Mouse (Mus musculus) heart, embryonic 16.5 days (tissue): ENCODE measurements around the gene Chd2. TPM values are rescaled to one million over a fixed set of nuclear protein-coding genes. Genes with fewer than 3 reads are reported as not detected.

Experiments used
- ATAC-seq: fragments of 200-750 bp; cut with Nextera tagmentation; replicated peaks from 2 replicates; pipeline ENCODE4 v1.8.0; 2017; ENCODE audit warnings: moderate number of reproducible peaks; ENCODE audit not compliant: insufficient read depth, low FRiP score; ENCODE audit errors: extremely low read depth
- H3K27ac ChIP-seq: fragments of 300-500 bp; sonication (generic); 2 replicates; pipeline ENCODE4 v1.5.1; 2014; ENCODE audit warnings: mild to moderate bottlenecking, low read length, control low read depth, moderate library complexity
- H3K27me3 ChIP-seq: fragments of 300-500 bp; sonication (generic); 2 replicates; pipeline ENCODE4 v1.6.1; 2014; ENCODE audit warnings: low read length, mixed read lengths; ENCODE audit not compliant: control insufficient read depth, insufficient read depth
- H3K36me3 ChIP-seq: fragments of 300-500 bp; sonication (generic); 2 replicates; pipeline ENCODE4 v1.6.1; 2014; ENCODE audit not compliant: control insufficient read depth, insufficient read depth
- H3K4me1 ChIP-seq: fragments of 300-500 bp; sonication (generic); 2 replicates; pipeline ENCODE4 v1.6.1; 2014; ENCODE audit warnings: low read length, mixed read lengths; ENCODE audit not compliant: control insufficient read depth, insufficient read depth
- H3K4me2 ChIP-seq: fragments of 300-500 bp; sonication (generic); 2 replicates; pipeline ENCODE4 v1.6.1; 2014; ENCODE audit warnings: low read depth, mild to moderate bottlenecking, control low read depth, low read length
- H3K4me3 ChIP-seq: fragments of 300-500 bp; sonication (generic); 2 replicates; pipeline ENCODE4 v1.5.1; 2014; ENCODE audit warnings: mild to moderate bottlenecking, control low read depth, low read length
- H3K9ac ChIP-seq: fragments of 300-500 bp; sonication (generic); 2 replicates; pipeline ENCODE4 v1.6.1; 2014; ENCODE audit warnings: low read length, control low read depth
- H3K9me3 ChIP-seq: fragments of 300-500 bp; sonication (generic); replicated peaks from 2 replicates; pipeline ENCODE4 v1.6.1; 2016; ENCODE audit warnings: low read length; ENCODE audit not compliant: control insufficient read depth
- WGBS: fragments of 180-500 bp; shearing (Covaris S2); extraction: QIAGEN DNeasy Blood & Tissue Kit; methylation state at CpG from one replicate; pipeline ENCODE4 v1.1.7; 2014; 5-methylcytosine and 5-hydroxymethylcytosine counted together
- polyA plus RNA-seq: library from polyadenylated mRNA; unstranded; fragments of >200 nt; fragmentation: Nextera tagmentation; extraction: Ambion mirVana; gene quantifications from 2 replicates; pipeline ENCODE4 v1.2.1, GENCODE M21; 2015

The Chd2 gene
- polyA plus RNA-seq, 1 experiment from 2014 or later, result 33.1 TPM

DNA sequence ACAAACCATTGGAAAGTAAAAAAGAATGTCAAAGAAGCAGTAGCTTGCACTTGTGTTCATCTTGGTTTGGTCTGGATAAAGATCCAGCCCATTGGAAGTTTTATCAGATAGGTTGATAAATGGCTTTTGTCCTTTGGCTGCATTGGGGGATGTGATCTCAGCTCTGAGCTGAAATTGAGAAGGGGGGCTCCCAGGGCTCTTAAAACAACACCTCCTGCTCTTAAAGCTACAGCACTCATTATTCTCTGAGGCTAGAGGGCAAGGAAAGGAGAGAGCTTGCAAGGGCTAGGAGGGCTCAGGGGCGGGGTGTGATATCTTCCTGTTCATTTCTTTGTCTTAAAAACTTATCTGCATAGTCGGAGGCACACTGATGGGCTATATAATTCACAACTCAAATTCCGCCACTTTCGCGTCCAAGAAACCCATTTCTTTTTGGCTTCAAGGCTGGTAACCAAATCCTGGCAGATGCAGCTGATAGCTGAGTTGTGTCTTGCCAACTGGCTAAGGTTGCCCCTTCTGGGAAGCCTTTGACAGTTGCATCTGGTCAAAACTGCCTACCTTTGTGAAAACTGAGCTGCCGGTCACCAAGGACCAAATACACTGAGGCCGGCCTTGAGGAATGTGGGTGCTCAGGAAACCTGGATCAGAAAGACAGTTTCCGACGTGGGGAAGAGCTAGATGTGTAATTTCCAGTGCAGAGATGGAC lies 148.2 kb downstream of the Chd2 start:
- Histone ChIP-seq H3K27ac (no peak overlapping the region), H3K36me3 (no peaks in the 10 kb centered on the region), H3K9me3 (no peaks in the 10 kb centered on the region), H3K9ac (no peak overlapping the region), H3K4me1 (peaks cover 11% of the 10 kb centered on the region), H3K4me3 (peak overlapping the region; percentile 73), H3K27me3 (peaks cover 17% of the 10 kb centered on the region), H3K4me2 (peak overlapping the region; percentile 97; the same call in 1 of the 2 replicates)
- ATAC-seq, result no peak
- WGBS, result 55% methylated on average over 9 of the region's 9 CpGs

- Histone ChIP-seq H3K4me3 (peak overlapping the region; percentile 73), H3K9me3 (no peaks in the 10 kb centered on the region), H3K36me3 (no peaks in the 10 kb centered on the region), H3K9ac (peak overlapping the region; percentile 81), H3K4me1 (peaks cover 10% of the 10 kb centered on the region), H3K27ac (peak overlapping the region; percentile 76), H3K27me3 (peaks cover 11% of the 10 kb centered on the region; the same call in 1 of the 2 replicates), H3K4me2 (peak overlapping the region; percentile 97)
- 9% methylated on average over 9 of the region's 9 CpGs for WGBS
- no peak for ATAC-seq
Measured at GRCm38 (mm10) chr7:73392359-73392758, 149.3 kb downstream of the Chd2 start.

GRCm38 (mm10) chr7:73391518-73392321 lies 149.9 kb downstream of the Chd2 start:
- under 1% methylated on average over 39 of the region's 39 CpGs for WGBS
- peak; percentile 38 for ATAC-seq
- H3K9me3 ChIP-seq, result no peaks in the 10 kb centered on the region
- H3K36me3 ChIP-seq, result no peaks in the 10 kb centered on the region
- 0 out of 2 replicates have a peak, but pooled peaks cover 11% of the 10 kb centered on the region for H3K27me3 ChIP-seq
- peak overlapping the region; percentile 73 for H3K4me3 ChIP-seq
- peak overlapping the region; percentile 97 for H3K4me2 ChIP-seq
- H3K9ac ChIP-seq, result peak overlapping the region; percentile 81
- H3K4me1 ChIP-seq, result peaks cover 10% of the 10 kb centered on the region
- peak overlapping the region; percentile 76 for H3K27ac ChIP-seq

DNA sequence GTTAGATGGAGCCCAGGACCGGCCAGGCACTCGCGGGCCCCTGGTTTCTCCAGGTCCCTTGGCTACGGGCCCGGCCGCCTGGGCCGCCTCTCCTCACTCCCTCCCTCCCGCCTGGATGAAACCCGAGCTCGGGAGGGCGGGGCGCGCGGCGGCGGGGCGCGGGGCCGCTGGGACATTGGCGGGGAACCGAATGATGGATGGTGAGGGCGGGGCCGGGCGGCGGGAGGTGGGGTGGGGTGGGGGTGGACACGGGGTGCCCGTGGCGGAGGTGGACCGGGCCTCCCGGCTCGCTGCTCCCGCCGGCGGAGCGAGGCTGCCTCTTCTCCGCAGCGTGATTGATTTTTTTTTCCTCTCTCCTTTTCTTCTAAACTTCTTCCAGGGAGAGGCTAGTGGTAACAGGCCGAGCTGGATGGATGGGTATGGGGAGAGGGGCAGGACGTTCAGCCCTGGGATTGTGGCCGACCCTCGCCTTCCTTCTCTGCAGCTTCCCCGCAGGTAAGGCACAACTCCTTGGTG lies 150.6 kb downstream of the Chd2 start:
- Histone ChIP-seq H3K9me3 (no peaks in the 10 kb centered on the region), H3K9ac (peak overlapping the region; percentile 81), H3K4me3 (peak overlapping the region; percentile 73), H3K27me3 (0 out of 2 replicates have a peak, but pooled peaks cover 6% of the 10 kb centered on the region), H3K27ac (peak overlapping the region; percentile 76), H3K36me3 (no peaks in the 10 kb centered on the region), H3K4me2 (peak overlapping the region; percentile 97), H3K4me1 (peaks cover 10% of the 10 kb centered on the region)
- WGBS, result under 1% methylated on average over 29 of the region's 42 CpGs
- ATAC-seq, result peak; percentile 93

DNA sequence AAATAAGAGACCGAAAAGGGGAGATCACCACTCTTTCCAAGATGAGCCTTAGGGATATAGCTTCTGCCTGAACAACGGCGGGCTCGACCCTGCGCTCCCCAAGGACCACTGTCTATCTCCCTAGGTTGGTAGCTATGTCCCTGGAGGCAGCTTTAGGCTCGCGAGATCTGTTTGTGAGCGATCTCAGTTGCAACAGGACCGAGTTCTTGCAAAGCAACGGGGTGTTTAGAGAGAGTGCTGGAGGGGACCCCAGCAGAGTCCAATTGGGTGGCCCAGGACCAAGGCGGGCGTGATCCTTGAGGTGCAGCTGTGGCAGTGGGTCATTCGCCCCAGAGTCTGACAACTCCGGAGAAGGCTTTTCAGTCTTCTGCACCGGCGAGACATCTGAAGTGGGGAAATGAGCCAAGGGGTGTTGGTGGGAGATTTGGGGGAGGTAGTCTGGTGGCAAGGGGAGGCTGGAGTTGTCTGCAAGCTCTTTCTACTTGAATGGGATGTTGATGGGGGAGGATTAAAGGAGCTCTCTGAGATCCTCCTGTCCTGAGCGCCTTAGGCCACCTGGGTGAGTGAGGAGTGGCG lies 151.1 kb downstream of the Chd2 start:
- Histone ChIP-seq H3K4me2 (peak overlapping the region; percentile 97), H3K4me1 (peaks cover 10% of the 10 kb centered on the region), H3K4me3 (peak overlapping the region; percentile 73), H3K9ac (0 out of 2 replicates have a peak overlapping the region, but pooled peaks have one; percentile 8), H3K27me3 (0 out of 2 replicates have a peak, but pooled peaks cover 6% of the 10 kb centered on the region), H3K27ac (no peak overlapping the region), H3K36me3 (no peaks in the 10 kb centered on the region), H3K9me3 (no peaks in the 10 kb centered on the region)
- 5% methylated on average over 18 of the region's 18 CpGs for WGBS
- ATAC-seq, result peak; percentile 8; the same call in 1 of the 2 replicates

DNA sequence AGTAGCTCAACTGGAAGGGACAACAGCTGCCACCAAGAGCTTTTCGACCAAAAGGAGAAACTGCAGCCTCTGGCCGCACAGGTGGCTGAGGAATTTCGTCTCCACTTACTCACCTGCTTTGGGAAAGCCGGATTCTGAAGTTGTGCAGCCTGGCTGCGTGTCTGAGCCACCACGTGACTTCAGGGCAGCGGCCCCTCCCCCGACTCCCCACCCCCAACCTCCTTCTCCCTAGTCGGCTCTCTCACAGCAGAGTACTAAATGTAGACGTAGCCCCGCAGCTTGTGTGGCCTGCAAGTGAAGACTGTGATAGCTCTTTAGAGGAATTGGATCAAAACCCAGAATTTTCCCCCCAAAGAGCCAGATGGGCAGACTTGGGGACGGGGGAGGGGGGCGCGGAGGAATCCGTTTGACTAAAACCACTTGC lies 151.7 kb downstream of the Chd2 start:
- Histone ChIP-seq H3K9me3 (no peaks in the 10 kb centered on the region), H3K27me3 (0 out of 2 replicates have a peak, but pooled peaks cover 6% of the 10 kb centered on the region), H3K4me3 (peak overlapping the region; percentile 73), H3K27ac (no peak overlapping the region), H3K36me3 (no peaks in the 10 kb centered on the region), H3K4me1 (peaks cover 10% of the 10 kb centered on the region), H3K4me2 (peak overlapping the region; percentile 97), H3K9ac (peak overlapping the region; percentile 8; the same call in 1 of the 2 replicates)
- WGBS, result 2% methylated on average over 15 of the region's 15 CpGs
- no peak for ATAC-seq

DNA sequence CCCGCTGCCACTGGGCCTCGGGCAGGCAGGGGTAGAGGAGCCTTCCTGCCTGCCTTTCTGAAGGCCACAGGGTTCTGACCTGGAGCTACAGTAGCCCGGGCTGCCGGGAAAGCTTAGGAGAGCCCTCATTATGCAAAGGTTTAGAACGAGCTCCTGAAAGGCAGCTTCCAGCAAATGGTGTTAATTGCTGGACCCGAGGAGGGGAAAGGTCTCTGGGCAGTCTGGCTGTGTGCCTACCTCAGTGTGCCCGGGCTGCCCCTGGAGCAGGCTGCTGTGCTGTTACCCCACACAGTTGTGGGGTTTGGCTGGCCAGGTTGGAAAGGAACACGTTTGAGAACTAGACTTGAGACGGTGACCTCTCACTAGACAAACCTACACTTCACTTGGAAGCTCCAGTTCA lies 152.2 kb downstream of the Chd2 start:
- H3K4me2 ChIP-seq, result peak overlapping the region; percentile 97
- H3K36me3 ChIP-seq, result no peaks in the 10 kb centered on the region
- no peak for ATAC-seq
- peaks cover 6% of the 10 kb centered on the region; the same call in 1 of the 2 replicates for H3K27me3 ChIP-seq
- peaks cover 10% of the 10 kb centered on the region for H3K4me1 ChIP-seq
- no peaks in the 10 kb centered on the region for H3K9me3 ChIP-seq
- WGBS, result 16% methylated on average over 9 of the region's 9 CpGs
- no peak overlapping the region for H3K9ac ChIP-seq
- no peak overlapping the region for H3K27ac ChIP-seq
- H3K4me3 ChIP-seq, result no peak overlapping the region

- no peaks in the 10 kb centered on the region for H3K9me3 ChIP-seq
- H3K4me2 ChIP-seq, result no peak overlapping the region
- no peaks in the 10 kb centered on the region for H3K36me3 ChIP-seq
- no peak overlapping the region for H3K27ac ChIP-seq
- H3K27me3 ChIP-seq, result peaks cover 9% of the 10 kb centered on the region
- H3K4me1 ChIP-seq, result peaks cover 10% of the 10 kb centered on the region
- no peak overlapping the region for H3K4me3 ChIP-seq
- 74% methylated on average over 2 of the region's 2 CpGs for WGBS
- no peak for ATAC-seq
- no peak overlapping the region for H3K9ac ChIP-seq
Measured at GRCm38 (mm10) chr7:73388866-73389265, 152.8 kb downstream of the Chd2 start.
